Mouse (Mus musculus) limb, embryonic 10.5 days (tissue): ENCODE results near the gene Tubb2b. TPM values are rescaled to one million over a fixed set of nuclear protein-coding genes. Genes with fewer than 3 reads are reported as not detected.

Experiments
- DNase-seq: peaks from one replicate; pipeline ENCODE4 v3.0.0-alpha.2; 2017; ENCODE audit warnings: low spot score
- H3K27ac ChIP-seq: fragments of 300-500 bp; sonication (generic); 2 replicates; pipeline ENCODE4 v1.5.1; 2016; ENCODE audit warnings: mild to moderate bottlenecking
- H3K27me3 ChIP-seq: fragments of 300-500 bp; sonication (generic); 2 replicates; pipeline ENCODE4 v1.6.1; 2016; ENCODE audit warnings: low read depth, mild to moderate bottlenecking; ENCODE audit not compliant: poor library complexity, severe bottlenecking
- H3K36me3 ChIP-seq: fragments of 300-500 bp; sonication (generic); 2 replicates; pipeline ENCODE4 v1.6.1; 2016; ENCODE audit warnings: mild to moderate bottlenecking, moderate library complexity
- H3K4me1 ChIP-seq: fragments of 300-500 bp; sonication (generic); 2 replicates; pipeline ENCODE4 v1.6.1; 2016
- H3K4me3 ChIP-seq: fragments of 300-500 bp; sonication (generic); 2 replicates; pipeline ENCODE4 v1.5.1; 2016; ENCODE audit warnings: mild to moderate bottlenecking, moderate library complexity
- H3K9me3 ChIP-seq: fragments of 300-500 bp; sonication (generic); replicated peaks from 2 replicates; pipeline ENCODE4 v1.6.1; 2016; ENCODE audit warnings: mild to moderate bottlenecking
- WGBS: fragments of 180-500 bp; shearing (Covaris S2); methylation state at CpG from one replicate; pipeline ENCODE4 v1.1.7; 2016; 5-methylcytosine and 5-hydroxymethylcytosine counted together
- polyA plus RNA-seq: library from polyadenylated mRNA; unstranded; fragments of >200 nt; fragmentation: Nextera tagmentation; extraction: Ambion mirVana; gene quantifications from 2 replicates; pipeline ENCODE4 v1.2.1, GENCODE M21; 2016

The Tubb2b gene
- polyA plus RNA-seq, result 11.7 and 15.6 TPM in 2 replicates

DNA sequence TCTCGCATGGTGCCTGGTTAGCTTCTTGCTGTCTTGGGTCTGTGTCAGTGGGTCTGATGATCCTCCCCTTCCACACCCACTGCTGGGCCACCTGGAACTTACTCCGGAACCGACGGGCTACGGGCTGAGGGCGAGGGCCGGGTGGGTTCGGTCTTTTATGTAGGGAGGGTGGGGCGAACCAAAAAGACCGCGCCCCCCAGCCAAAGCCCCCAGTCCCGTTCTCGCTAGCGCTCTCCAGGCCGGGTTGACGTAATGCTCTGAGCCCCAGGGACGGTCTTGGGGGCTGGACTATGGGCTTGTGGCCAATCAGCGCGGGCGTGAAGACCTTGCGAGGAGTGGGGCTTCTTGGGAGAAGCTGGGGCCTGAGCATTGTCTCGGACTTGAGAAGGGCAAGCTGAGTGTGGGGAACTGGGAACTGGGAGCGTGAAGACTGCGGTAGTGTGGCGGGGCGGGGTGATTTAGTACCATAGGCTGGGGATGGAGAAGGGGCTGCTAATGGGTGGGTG, at the start of gene Tubb2b:
Tubb2b (minus strand) TSS at position 241 of the 506 bp plus-strand sequence.
- Histone ChIP-seq H3K27me3 (peaks cover 50% of the 10 kb centered on the region), H3K27ac (peak within 1 kb of the TSS; percentile 72), H3K4me1 (peaks cover 48% of the 10 kb centered on the region), H3K4me3 (peak within 1 kb of the TSS; percentile 67), H3K9me3 (no peaks in the 10 kb centered on the region), H3K36me3 (no peaks in the 10 kb centered on the region; the same call in 1 of the 2 replicates)
- DNase-seq, result peak; percentile 84
- WGBS, result under 1% methylated on average over 26 of the region's 26 CpGs

DNA sequence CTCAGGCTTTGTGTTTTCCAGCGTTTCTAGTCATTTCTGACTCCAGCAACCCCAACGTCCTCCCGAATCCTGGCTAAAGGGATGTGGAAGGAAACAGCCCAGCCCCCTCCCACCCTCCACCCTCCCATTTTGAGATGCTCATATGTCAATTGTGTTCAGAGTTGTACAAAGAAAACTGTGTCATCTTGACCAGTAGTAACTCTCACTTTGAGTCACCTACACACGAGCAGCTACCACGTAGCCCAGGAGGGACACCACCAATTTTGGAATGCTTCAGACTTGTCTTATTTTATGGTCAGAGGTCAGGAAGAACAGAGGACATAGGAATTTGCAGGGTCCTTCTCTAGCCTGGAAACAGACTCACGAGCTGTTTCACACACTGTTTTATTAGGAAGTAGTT, 43.8 kb upstream of the Tubb2b start:
- no peaks in the 10 kb centered on the region for H3K9me3 ChIP-seq
- no peaks in the 10 kb centered on the region for H3K27me3 ChIP-seq
- no peaks in the 10 kb centered on the region for H3K4me1 ChIP-seq
- H3K36me3 ChIP-seq, result peaks cover 11% of the 10 kb centered on the region
- no peak for DNase-seq
- 92% methylated on average over 6 of the region's 6 CpGs for WGBS
- no peak overlapping the region for H3K4me3 ChIP-seq
- no peak overlapping the region for H3K27ac ChIP-seq

DNA sequence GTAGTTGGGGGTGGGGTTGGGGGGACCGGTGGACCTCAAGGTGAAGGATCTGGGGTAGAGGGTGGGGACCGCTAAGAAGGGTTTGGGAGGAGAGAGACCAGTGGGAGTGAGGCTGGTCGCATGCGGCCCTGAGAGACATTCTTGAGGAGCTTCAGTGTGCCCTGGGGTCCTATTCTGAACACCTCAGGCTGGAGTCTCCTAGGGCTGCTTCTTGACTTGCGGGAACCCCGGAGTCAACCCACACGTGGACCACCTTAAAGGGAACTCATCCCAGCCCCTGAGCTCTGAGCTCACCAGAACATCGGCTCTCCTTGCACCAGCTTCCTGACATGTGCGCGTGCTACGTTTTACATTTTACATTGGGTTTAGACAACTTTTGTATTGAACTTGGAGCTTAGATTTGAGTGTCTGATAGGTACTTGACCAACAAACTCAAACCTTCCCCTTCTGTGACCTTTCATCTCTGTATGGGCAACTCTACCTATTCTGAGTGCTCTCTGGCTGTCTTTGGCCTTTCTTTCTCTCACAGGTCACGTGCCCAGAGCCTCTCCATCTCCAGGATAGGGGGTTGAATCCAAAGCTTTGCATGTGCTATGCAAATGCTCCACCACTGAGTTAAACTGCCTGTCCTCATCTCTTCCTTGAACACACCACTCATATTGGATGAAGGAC, 33.2 kb upstream of the Tubb2b start:
- H3K9me3 ChIP-seq, result no peaks in the 10 kb centered on the region
- WGBS, result 43% methylated on average over 12 of the region's 12 CpGs
- peaks cover 15% of the 10 kb centered on the region for H3K4me1 ChIP-seq
- H3K4me3 ChIP-seq, result peak overlapping the region; percentile 79
- H3K27me3 ChIP-seq, result no peaks in the 10 kb centered on the region
- peak overlapping the region; percentile 92 for H3K27ac ChIP-seq
- DNase-seq, result no peak
- H3K36me3 ChIP-seq, result peaks cover 17% of the 10 kb centered on the region

DNA sequence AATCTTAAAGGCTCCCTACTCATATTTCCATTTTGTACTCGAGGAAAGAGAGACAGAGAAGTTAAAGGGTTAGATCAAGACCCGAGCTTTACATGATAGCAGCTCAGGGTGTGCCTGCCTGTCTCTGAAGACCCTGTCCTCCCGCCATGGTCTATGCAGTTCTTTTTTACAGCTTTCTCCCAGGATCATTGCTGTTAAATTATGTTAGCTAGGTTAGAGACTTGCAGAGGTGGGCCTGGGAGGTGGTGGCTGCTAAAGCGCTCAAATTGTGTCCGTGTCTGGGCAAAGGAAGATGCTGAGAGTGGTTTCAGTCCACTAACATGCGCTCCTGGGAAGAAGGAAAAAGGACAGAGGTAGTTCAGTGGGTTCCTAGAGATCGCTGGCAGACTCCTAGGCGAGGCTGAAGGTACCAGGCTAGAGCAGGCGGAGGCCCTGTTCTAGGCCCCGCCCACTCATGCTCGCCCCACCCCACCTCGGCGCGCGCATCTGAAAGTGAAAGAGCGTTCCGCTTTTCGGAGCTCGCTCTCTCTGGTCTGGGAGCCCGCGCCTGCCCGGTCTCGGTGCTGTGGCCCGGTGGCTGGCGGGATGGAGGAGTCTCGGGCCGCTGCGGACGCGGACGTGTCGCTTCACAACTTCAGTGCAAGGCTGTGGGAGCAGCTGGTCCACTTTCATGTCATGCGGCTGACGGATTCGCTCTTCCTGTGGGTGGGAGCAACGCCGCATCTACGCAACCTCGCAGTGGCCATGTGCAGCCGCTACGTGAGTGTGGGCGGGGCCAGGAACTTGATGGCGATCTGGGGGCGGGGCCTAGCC, 32.4 kb upstream of the Tubb2b start, which contains the start of gene Psmg4:
Psmg4 (plus strand) TSS at position 474 of the 813 bp plus-strand sequence.
- Histone ChIP-seq H3K4me3 (peak within 1 kb of the TSS; percentile 79), H3K4me1 (peaks cover 15% of the 10 kb centered on the region), H3K27me3 (no peaks in the 10 kb centered on the region), H3K36me3 (peaks cover 17% of the 10 kb centered on the region), H3K27ac (peak within 1 kb of the TSS; percentile 92), H3K9me3 (no peaks in the 10 kb centered on the region)
- DNase-seq, result peak; percentile 95
- WGBS, result 3% methylated on average over 44 of the region's 44 CpGs

DNA sequence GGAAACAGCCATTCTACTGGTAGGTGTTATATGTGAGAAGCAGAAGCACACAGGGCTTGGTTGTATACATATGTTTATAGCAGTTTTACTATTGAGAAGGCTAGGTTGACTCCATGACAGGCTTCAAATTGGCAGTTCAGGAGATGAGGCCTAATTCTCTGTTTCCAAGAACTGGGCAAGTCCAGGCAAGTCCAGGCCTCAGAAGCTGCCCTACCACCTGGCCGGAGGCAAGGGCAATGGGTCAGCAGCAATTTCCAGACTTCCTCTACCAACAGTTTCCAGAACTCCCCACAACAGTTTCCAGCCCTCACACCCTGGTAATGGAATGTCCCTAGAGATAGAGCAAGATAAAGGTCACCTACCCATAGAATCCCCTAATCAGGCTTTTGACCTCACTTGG, 29.7 kb upstream of the Tubb2b start:
- Histone ChIP-seq H3K4me3 (no peak overlapping the region), H3K36me3 (0 out of 2 replicates have a peak, but pooled peaks cover 2% of the 10 kb centered on the region), H3K27ac (no peak overlapping the region), H3K9me3 (no peaks in the 10 kb centered on the region), H3K27me3 (no peaks in the 10 kb centered on the region), H3K4me1 (peaks cover 22% of the 10 kb centered on the region)
- DNase-seq, result no peak
- 82% methylated on average over 1 of the region's 1 CpGs for WGBS

DNA sequence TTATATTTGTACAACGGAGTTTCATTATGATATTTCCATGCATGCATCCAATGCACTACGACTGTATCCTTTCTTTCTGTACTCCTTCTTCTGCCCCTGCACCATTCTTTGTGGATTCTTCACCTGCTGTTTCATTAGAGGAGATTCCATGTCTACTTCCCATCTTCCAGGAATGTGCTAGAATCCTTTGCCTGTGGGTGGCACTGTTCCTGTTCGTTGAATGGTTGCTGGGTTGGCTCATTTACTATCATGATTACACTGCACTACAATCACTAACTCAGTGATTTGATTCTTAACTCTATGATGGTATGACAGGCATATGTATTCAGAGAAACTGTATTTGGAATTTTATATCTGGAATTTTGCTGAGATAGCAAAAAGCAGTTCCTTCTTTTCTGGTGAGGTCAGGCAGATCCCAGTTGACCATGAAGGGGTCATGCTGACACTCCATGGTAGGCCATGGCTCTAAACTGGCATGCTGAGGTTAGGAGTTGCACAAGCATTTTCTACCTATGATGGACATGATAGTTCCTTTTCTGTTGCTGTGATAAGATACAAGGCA, 27.4 kb upstream of the Tubb2b start:
- peaks cover 15% of the 10 kb centered on the region for H3K4me1 ChIP-seq
- WGBS, result 89% methylated on average over 3 of the region's 3 CpGs

DNA sequence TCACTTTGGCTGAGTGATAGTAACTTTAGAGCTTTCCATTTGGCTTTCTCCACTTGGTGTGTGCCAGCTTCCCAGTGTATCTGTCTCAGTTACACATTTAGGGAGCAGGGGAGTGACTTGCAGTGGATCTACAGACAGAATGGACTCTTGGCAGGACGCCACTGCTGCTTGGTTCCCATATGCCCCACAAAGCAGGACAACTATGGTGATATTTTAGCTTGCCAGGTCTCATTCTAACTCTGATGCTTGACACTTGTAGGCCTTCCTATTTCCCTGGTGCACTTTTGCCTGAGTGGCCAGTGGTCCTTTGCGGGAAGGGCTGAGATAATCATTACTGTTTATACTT, 26.5 kb upstream of the Tubb2b start:
- 72% methylated on average over 2 of the region's 2 CpGs for WGBS
- H3K27ac ChIP-seq, result peak overlapping the region; percentile 46; the same call in 1 of the 2 replicates
- no peaks in the 10 kb centered on the region for H3K36me3 ChIP-seq
- no peak overlapping the region for H3K4me3 ChIP-seq
- DNase-seq, result no peak
- no peaks in the 10 kb centered on the region for H3K27me3 ChIP-seq
- H3K4me1 ChIP-seq, result peaks cover 9% of the 10 kb centered on the region
- no peaks in the 10 kb centered on the region for H3K9me3 ChIP-seq

More for the DNA sequence above, 27.4 kb upstream of the Tubb2b start:
- DNase-seq, result no peak
- H3K4me3 ChIP-seq, result no peak overlapping the region
- H3K36me3 ChIP-seq, result no peaks in the 10 kb centered on the region
- H3K9me3 ChIP-seq, result no peaks in the 10 kb centered on the region
- H3K27ac ChIP-seq, result no peak overlapping the region
- H3K27me3 ChIP-seq, result no peaks in the 10 kb centered on the region

DNA sequence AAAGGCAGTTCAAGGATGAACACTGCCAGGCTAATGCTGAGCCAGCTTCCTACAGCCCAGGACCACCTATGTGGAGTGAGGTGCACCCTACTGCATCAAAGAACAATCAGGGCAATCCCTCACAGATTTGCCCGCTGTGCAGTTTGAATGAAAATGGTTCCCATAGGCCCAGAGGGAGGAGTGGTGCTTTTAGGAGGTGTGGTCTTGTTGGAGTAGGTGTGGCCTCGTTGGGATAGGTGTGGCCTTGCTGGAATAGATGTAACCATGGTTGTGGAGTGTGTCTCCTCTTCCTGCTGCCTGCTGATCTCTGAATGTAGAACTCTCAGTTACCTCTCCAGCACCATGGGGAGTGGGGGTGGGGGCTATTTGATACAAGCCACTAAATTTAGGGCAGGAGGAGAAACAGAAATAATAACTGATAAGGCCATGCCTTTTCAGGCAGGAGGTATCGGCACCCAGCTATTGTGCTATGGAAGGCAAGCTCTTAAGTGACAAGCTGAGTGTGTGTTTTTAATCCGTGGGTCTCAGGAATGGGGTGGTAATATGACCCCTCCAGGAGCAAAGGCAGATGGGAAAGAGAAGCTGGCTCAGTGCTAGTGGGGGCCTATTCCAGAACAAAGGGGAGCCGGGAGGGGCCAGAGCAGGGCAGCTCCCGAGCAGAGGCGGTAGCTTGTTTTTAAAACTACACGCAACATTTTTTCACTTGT, 26.0 kb upstream of the Tubb2b start:
- Histone ChIP-seq H3K27ac (peak overlapping the region; percentile 46), H3K36me3 (no peaks in the 10 kb centered on the region), H3K27me3 (no peaks in the 10 kb centered on the region), H3K4me3 (no peak overlapping the region), H3K9me3 (no peaks in the 10 kb centered on the region), H3K4me1 (peaks cover 11% of the 10 kb centered on the region)
- WGBS, result 71% methylated on average over 8 of the region's 8 CpGs
- no peak for DNase-seq

DNA sequence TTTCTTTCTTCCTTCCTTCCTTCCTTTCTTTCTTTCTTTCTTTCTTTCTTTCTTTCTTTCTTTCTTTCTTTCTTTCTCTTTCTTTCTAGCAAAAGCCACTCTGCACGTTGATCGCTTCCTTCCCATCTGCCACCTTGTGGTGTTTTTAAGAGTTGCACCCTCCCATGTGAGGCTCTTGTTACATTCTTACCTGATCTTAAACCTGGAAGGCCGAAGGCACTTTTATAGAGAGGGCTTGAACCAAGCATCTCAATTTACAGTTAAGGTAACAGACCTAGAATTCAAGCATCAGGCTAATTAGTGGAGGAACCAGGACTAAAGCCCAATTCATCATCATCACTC, 24.6 kb upstream of the Tubb2b start:
- H3K36me3 ChIP-seq, result no peaks in the 10 kb centered on the region
- H3K27ac ChIP-seq, result peak overlapping the region; percentile 68; the same call in 1 of the 2 replicates
- H3K4me3 ChIP-seq, result no peak overlapping the region
- H3K9me3 ChIP-seq, result no peaks in the 10 kb centered on the region
- peaks cover 9% of the 10 kb centered on the region for H3K27me3 ChIP-seq
- DNase-seq, result peak; percentile 65
- WGBS, result 53% methylated on average over 3 of the region's 3 CpGs
- H3K4me1 ChIP-seq, result peaks cover 19% of the 10 kb centered on the region

DNA sequence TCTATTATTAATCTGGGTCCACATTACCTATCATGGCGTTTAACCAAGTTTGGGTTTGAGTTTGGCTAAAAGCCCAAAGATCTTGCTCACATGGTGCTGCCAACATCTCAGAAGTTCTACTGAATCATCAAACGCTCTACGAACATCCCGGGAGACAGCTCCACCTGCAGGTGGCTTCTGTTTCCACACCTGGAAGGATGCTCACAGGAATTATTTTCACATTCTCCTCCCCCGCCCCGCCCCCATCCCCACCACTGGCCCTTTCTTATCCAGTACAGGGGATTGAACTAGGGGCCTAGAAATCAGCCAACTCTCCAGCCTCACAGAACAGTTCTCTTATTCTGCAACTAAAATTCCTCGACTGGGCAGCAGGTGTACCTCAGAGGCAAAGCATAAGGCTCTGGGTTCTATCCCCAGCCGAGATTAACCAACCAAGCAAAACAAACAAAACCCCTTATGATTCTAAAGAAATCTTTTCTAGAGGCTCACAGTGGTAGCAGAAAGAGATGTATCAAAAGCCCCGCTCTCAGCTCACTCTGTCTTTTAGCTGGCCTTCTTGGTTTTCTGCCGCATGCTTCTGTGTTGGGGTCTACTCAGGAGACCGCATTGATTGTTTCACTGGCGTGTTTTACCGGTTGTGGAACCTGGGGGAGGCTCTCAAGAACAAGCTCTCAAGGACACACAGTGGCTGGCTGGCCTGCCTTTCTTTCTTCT, 24.1 kb upstream of the Tubb2b start:
- 59% methylated on average over 13 of the region's 13 CpGs for WGBS
- Histone ChIP-seq H3K4me1 (peaks cover 25% of the 10 kb centered on the region), H3K27ac (peak overlapping the region; percentile 68; the same call in 1 of the 2 replicates), H3K36me3 (no peaks in the 10 kb centered on the region), H3K27me3 (peaks cover 14% of the 10 kb centered on the region), H3K9me3 (no peaks in the 10 kb centered on the region), H3K4me3 (no peak overlapping the region)
- DNase-seq, result peak; percentile 65

DNA sequence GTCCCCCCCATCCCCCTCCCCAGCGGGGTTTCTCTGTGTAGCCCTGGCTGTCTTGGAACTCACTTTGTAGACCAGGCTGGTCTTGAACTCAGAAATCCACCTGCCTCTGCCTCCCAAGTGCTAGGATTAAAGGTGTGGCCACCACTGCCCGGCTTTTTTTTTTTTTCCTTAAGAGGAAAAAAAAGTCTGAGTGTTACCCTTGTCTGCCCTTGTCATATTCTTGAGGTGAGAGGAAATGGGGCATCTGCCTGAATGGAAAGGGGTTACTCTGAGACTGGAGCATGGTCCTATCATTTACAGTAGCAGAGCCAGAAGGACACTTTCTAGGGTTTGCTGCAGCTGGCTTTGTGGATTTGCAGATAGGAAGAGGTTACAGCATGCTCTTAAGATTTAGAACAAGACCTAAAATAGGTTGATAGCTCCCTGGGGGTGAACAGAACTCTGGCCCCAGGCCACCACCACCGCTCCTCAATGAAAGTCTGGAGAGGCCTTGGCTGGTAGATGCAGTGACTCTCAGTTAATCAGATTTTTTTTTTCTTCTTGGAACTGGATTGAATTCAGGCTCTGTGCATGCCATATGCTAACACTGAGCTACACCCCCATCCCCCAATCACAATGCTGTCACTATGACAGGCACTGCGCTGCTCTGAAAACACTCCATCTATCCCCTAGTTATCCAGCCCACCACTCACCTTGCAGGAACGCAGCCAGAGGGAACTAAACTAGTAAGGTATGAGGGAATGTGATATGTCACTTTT, 23.2 kb upstream of the Tubb2b start:
- H3K27ac ChIP-seq, result no peak overlapping the region

More for the DNA sequence above, 23.2 kb upstream of the Tubb2b start:
- WGBS, result 83% methylated on average over 5 of the region's 5 CpGs
- H3K9me3 ChIP-seq, result no peaks in the 10 kb centered on the region
- H3K4me1 ChIP-seq, result peaks cover 33% of the 10 kb centered on the region
- H3K27me3 ChIP-seq, result peaks cover 16% of the 10 kb centered on the region
- H3K36me3 ChIP-seq, result no peaks in the 10 kb centered on the region
- no peak for DNase-seq
- no peak overlapping the region for H3K4me3 ChIP-seq
